Mouse (Mus musculus) kidney, adult 18-20 months (tissue): ENCODE measurements around the gene Entpd3.
"Not testable (repeated sequence)": the region's sequence is repeated elsewhere in the genome, so short reads cannot be mapped to it uniquely, and the experiment has no call there.

ENCODE experiments used
- DNase-seq: peaks from one replicate; pipeline ENCODE4 v3.0.0; 2021

Gene Entpd3

DNA sequence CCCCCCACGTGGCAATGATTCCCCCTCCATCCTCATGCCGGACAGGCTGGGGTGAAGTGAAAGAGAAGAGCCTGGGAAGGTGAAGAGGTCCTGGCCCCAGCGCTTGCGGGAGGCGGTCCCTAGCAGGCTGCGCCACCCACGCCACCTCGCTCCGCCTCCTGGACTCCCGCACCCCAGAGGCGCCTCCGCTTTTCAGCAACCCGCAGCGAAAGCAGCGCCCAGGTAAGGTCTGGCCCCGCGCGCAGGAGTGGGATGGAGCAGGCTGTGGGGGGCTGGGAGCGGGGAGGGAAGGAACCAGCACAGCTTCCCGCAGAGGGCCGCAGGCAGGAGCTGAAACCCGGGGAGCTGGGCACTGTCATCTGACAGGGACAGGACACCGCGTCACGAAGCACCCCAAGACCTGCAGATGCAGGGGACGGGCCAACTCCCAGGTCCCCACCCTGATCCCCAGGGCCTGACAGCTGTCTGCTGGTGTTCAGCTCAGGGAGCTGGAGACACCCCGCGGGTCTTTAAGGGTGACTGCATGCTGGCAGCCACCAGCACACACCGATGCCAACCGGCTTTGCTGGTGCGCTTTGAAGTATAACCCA is at the start of gene Entpd3:
Gene Entpd3 (plus strand): TSS at position 157 of the 590 bp plus-strand sequence.
- DNase-seq: peak; percentile 10

DNA sequence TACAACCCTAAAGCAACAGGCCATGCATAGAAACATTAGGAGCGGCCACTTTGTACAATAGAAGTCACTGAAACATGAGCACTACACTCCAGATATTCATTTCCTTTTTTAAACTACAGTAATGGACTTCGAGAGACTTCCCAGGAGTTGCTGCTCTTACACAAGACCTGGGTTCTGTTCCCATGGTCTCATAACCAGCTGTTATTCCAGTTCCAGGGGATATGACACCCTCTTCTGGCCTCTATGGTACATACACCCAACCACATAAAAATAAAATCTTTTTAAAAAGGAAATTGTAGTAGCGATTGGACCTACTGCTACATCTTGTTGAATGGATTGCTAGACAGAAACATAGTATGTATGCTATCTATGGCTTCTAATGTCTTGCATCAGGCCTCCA is 48.1 kb upstream of the Entpd3 start:
- DNase-seq: no peak

DNA sequence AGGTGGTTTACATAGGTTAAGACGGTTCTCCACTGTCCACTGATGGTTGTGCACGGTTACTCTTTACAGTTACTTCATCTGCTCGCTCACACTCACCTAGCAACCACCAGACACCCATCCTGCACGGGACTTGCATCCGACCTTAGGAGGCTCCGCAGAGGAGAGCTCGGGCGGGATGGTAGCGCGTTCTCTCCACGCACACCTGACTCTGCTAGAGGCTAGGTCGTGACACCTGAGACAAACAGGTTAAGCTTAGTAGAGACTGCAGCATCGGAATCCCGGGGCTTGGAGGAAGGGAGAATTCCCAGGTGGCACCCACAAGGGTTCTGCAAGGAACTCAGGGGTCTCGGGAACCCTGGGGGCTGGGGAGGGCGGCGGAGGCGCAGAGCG is 47.6 kb upstream of the Entpd3 start, which contains the start of gene Eif1b:
Gene Eif1b (plus strand): TSS at position 223 of the 390 bp plus-strand sequence.
- DNase-seq: no peak

DNA sequence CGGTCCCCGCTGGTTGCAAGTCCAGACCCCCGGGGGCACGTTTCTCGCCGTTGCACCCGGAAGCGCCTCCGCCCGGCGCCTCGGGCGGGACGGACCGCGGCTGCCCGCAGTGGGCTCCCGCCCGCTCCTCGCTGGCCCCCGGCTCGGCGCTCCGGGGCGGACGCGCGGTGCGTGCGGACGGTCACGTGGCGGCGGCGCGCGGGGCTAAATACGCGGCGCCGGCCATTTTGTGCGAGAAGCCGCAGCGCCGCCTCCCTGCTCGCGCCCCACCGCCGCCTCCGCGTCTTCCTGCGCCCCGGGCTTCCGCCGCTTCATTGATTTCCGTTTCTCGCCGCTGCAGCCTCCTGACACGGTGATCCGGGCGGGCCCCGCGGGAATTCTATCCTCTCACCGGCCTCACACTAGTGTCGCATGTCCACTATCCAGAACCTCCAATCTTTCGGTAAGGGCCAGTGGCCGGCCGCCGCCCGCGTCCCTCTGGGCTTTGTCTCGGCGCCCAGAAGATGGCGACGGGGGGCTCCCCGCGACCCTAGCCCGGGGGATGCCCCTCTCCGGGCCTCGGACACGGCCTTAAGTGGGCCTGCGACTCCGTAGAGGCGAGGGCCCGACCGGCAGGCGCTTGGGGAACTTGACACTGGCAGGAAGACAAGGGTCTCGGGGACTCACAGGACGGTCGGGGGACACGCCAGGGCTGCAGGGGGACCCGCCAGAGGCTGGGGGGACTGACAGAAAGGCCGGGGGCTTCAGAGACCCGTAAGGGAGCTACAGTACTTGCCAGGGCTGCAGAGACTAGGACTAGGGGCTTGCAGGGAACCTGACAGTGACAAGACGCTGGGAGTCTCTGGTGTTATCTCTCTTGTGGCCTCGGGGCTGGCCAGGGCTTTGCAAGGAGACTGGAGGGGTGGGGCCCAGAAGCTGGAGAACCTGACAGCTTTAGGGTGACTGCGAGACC is 46.9 kb upstream of the Entpd3 start:
- peak; percentile 82 for DNase-seq

DNA sequence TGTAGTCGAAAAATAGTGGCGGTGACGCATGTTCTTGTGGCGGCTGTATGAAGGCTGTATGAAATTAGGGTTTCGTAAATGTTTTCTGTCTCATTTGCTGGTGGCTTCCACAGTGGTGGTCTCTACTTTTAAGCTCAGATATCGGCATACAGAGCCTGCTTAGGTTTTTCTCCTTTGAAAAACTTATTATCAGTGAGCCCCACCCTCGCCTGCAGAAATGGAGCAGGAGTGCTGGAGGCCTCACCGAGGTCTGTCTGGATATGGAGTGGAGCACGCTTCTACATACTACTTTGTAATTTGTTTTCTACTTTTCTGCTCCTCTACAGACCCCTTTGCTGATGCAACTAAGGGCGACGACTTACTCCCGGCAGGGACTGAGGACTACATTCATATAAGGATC is 45.8 kb upstream of the Entpd3 start:
- no peak for DNase-seq

DNA sequence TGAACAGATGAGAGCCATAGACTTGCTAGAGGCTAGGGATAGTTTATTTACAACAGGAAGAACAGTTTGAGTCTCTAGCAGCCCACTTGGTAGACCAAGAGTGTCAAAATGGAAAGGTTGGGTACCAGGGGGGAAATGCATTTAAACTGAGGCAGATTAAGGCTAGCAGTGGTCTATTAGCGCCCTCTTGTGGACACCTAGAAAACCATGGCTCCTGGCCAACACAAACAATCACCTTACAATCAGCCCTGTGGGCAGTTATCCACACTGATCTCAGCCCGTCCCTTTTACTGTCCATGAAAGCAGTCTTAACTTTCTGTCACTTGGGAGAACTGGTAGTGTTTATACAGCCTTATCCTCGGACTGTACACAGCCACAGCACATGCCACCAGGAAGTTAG is 42.9 kb upstream of the Entpd3 start:
- DNase-seq: peak; percentile 74

DNA sequence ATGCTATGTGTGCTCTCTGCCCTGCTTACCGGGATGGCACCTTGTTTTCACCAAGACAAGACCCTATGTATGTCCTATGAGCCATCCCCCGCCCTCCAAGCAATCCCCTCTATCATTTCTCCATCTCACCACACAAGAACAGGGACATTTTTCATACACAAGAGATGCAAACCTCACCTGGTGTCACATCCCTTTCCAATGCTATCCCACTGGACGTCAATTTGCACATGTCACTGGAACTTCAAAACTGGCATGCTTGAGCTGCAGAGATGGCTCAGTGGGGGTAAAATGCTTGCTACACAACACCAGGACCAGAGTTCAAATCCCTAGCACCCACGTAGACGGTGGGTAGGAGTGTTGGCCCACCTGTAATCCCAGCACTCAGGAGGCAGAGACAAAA is 41.6 kb upstream of the Entpd3 start:
- no peak for DNase-seq

DNA sequence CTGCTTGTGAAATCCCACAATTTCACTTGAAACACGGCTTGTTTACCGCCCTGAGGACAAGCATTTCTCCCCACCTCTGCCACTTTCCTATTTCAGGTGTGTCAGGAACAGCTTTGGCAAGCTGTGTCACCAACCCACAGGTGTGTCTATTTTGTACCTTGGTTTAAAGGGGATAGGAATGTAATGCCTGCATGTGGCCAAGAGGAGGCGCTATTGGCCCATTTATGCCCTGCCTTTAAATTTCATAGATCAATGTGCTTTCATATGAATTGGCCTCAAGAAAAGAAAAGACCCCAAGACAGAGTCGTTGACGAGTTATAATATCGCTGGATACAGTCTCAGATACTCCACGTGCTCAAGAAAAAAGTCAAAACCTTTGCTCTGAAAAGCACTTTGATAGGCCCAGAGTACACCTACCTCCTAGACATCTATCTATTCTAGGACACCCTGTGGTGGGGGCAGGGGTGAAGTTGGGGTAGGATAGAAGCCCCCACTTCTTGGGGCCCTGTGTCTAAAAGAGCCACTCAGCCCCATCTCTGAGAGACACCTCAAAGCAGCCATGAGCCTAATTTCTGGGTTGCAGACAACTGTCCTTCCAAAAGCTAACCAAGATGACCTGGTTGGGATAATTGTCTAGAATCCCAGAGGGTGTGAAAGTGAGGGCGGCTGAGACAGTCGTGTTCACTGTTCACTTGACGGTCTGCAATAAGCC is 38.3 kb upstream of the Entpd3 start:
- no peak for DNase-seq

DNA sequence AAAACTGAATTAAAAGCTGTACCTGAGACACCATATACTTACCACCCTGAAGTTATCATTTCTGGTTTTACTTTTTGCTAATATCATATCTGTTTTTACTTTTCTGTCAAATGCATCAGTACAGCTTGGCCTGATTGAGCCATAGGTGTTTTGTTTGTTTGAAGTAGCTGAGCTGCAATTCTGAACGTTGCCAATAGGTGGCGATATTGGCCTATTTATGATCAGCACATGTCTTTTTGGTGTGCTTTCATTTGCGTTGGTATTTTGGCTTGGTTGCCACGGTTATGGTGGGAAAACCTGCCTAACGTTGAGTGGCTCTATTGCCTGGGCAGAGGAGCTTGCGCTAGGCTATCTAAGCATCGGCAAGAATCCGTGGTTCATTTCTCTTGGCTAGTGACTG is 37.6 kb upstream of the Entpd3 start:
- peak; percentile 83 for DNase-seq

DNA sequence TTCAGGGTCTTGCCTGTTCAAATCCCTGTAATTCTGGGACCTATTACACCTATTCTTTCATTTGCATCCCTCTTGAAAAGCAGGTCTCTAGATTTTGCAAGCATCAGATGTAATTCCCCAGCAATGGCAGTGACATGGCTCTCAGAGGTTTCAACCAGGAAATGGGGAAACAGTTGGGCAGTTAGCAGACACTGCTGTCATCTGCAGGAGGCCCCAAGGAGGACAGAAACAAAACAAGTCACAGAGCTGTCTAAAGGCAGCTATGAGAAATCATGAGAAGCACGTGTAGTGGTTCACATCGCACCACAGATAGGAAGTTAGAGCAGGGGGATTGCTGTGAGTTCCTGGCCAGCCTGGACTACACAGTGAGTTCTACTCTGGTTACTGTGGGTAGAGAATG is 35.2 kb upstream of the Entpd3 start:
- no peak for DNase-seq

DNA sequence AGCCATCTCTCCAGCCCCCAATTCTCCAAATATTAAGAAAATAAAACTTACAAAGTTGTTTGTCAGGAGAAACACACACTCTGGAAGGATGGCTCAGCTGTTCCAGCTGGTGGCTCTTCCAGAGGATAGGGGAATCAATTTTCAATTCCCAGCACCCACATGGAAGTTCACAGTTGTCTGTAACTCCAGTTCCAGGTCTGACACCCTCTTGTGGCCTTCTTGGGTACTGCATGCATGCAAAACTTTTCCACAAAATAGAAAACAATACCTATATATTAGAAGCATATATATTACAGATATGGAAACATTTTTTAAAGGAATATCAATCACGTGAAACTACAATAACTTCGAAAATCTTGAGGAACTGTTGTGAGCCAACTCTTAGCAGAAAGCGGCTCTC is 27.8 kb upstream of the Entpd3 start:
- peak; percentile 34 for DNase-seq

DNA sequence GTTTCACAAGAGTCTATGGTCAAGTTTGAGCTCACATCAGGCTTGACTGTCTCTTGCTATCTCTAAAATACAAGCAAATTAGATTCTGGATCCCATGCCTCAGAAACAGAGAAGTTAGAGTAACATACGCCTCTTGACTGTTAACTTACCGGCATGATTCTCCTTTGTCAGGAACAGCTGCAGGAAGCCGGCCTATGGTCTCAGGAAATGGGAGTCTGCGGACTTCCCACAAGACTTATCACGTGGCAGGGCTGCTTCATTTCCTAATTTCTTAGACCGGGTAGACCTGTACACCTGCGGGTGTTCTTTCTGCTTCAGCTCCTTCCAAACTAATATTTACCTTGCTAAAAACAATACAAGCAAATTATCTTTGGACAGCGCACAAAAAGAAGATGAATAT is 22.9 kb upstream of the Entpd3 start:
- no peak for DNase-seq

DNA sequence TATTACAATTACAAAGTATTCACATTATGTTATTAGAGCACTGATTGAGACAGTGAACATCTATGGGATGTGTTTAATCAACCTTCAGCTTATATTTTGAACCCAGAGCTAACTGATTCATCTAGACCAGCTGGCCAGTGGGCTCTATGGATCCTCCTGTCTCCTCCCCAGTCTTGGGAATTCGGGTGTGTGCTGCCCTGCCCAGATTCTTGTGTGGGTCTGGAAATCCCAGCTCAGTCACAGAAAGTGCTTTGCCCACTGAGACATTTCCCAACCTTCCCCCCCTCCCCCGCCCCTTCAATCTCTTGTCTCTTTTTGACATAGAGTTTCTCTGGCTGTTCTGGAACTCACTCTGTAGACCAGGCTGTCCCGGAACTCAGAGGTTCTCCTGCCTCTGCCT is 20.7 kb upstream of the Entpd3 start:
- DNase-seq: no peak

DNA sequence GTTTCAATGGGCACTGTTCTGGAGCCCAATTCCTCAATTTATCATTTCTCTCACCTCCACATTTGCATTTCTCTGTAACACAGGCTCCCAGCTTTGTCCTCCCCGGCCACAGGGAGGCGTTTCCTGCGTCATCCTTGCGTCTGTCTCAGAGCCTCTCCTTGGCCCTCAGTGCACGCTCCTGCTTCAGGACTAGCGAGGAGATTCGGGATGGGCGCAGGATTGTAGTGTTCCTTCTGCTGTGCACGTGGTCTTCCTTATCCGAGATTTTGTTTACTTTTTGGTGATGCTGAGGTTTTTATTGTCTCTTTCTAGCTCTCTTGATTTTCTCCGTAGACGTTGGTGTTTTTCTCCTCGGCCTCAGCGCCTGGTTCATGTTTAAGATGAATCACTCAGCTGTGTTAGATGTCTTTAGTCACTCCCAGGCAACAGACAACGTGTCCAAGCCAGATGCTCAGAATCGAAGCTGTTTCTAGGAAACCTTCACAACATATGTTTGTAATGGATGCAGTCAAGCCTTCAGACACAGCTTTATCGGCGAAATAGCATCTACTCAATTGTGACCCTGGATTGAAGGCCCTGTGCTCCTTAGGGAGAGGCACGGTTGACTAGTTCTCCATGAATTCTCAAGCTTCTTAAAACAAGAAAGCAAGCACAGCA is 20.0 kb upstream of the Entpd3 start:
- no peak for DNase-seq

DNA sequence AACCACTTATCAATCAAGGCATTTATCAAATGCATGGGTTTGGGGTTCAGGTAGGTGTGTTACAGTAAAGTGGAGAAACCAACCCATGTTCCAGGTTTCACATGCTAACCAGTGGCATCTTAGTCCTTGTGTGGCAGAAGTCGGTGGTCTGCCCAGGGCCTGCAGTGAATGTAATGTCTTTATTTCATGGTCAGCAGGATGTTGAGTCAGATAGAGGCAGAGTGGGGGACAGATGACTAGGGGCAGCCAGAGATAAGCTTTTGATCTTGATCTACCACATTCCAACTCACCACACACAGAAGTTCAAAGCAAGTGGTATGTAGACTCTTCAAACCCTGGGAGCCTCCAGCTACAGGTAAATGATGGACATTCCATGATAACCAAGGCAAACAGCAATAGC is 18.5 kb upstream of the Entpd3 start:
- no peak for DNase-seq

DNA sequence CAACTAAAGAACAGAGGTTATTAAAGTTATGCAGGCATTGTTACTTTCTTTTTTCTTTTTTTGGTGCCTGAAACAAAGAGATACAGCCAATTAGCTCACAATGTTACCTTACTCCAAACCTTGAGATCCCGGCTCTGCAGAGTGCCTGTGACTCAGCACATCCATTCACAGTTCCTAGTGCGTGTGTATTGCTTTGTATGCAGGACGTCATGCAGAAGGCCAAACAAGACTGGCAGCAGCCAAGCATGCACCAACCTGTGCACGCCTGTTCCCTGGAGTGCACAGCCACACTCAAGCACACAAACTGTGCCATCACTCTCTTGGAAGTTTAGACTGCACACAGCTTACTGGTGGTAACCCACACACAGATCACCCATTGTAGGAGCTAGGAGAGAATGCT is 12.3 kb upstream of the Entpd3 start:
- DNase-seq: no peak

DNA sequence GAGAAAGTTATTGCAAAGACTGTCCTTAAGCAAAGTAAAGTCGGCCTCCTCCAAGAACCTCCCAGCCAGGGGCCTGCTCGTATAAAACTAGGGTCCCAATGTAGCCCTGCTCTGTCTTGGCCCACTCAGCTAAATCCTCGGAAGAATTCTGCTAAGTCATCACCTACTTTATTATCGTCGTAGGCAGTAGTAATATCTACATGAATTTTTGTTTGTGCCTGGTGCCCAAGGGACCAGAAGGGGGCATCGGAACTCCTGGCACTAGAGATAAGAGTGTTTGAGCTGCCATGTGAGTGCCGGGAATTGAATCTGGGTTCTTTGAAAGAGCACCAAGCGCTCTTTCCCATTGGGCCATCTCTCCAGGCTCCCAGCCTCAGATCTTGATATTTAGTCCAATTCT is 11.7 kb upstream of the Entpd3 start:
- no peak for DNase-seq

DNA sequence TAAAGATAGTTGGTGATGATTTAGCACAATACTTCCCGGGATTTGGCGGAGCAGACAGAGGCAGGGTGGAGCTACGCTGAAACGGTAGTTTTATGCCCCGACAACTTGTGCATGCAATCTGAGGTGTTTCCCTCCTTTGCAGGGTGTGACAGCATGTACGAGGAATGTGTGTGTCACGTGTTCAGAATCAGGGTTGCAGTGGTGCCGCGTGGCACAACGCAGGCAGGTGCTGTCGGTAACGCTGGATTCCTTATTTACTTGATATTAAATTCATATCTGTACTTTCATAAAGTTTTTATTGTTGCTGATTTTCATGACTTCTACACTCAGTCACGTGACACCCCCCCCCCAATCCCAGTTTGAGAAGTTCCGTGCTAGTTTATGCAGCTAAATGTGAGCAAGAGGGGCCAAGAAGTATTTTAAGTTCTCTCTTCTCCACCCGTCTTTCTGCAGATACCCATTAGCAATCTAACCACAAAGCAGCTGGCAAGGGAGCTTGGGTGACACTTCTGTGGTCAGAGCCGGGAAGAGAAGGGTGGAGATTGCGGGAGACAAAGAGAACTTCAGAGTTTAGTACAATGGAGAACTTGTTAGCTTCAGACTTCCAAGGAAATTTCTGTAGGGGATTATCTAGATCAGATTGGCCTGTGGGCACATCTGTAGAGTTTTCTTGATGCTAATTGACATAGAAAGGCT is 10.7 kb upstream of the Entpd3 start:
- no peak for DNase-seq

DNA sequence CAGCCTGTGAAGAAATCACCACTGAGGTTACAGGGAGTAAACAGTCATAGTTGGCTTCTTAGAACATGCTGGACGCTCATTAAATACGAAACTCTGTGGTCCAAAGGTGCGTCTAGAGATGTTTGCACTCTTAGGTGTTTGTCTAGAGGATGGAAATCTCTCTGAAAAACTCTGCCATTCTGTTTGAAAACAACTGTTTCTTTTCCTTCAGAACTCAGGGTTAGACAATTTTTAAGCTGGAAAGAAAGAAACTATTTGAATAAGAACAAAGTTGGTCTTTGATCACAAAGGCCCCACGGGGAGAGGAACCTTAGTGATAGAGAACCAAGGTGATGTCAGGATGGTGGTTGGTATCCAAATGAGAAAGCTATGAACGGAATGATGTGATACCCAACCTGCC is 9.1 kb upstream of the Entpd3 start:
- no peak for DNase-seq

DNA sequence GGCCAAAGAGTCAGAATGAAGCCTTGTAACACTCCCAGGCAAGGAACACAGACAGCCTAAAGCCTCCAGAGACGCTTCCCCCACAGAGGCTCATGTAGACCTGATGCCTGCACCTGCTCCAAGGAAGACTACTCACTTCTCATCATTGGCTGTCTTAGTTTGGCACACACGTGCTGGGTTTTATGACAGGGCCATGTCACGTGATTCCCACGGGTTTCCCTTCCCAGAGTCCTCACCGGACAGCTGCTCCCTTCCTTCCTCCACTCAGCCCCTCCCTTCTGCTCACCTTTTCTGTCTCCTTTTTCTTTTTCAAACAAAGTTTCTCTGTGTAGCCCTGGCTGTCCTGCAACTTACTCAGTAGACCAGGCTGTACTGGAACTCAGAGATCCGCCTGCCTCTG is 7.6 kb upstream of the Entpd3 start:
- DNase-seq: no peak

DNA sequence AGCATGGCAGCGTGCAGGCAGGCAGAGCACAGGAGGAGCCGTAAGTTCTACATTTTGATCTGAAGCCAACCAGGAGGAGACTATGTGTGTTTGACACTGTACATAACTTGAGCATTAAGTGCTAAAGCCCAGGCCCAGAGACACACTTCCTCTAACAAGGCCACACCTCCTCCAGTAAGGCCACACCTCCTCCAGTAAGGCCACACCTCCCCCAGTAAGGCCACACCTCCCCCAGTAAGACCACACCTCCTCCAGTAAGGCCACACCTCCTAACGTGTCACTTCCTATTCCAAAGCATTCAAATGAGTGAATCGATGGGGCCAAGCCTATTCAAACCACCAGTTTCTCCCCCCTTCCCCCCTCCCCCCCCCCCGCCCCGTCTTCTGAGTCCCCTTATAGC is 6.9 kb upstream of the Entpd3 start:
- DNase-seq: no peak

DNA sequence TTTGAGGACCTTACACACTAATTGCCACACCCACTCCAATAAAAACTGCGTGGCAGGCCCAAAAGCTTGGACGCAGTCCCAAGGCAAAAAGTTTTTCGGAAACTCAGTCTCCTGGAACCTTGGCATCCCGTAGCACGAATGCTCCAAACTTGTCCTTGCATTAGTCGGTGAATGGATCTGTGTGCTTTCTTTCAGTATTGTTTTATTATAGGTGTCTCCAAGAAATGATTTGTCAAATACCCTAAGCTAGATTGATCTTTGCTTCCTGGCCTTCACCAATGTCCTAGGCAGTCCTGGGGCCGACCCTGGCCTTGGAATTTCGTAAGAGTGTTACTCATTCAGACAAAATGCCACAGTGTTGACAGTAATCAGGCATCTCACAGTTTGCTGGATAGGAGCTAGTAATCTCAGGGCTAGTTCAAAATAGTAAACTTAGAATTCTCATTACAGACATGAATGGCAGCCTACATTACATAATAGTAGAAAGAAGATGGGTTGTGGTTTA is 6.1 kb upstream of the Entpd3 start:
- not testable (repeated sequence) for DNase-seq
